Mouse (Mus musculus): ENCODE results near the gene Brca1. TPM values are rescaled to one million over a fixed set of nuclear protein-coding genes. Genes with fewer than 3 reads are reported as not detected.
"Not testable (repeated sequence)": the region's sequence is repeated elsewhere in the genome, so short reads cannot be mapped to it uniquely, and the experiment has no call there.

Gene Brca1
- total RNA-seq, 2 experiments from 2014 or later, result 1.3 to 3.2 TPM

- peak in 1 of 2 experiments; percentile 58 for DNase-seq (ENCODE audit: low spot score in 2 of 2)
These were observed 7.6 kb downstream of the Brca1 start for GRCm38 (mm10) chr11:101544132-101544531.

- DNase-seq (ENCODE audit: low spot score in 2 of 2), result no peak
These were observed 8.2 kb downstream of the Brca1 start for GRCm38 (mm10) chr11:101543533-101543932.

GRCm38 (mm10) chr11:101526686-101527085 lies 25.1 kb downstream of the Brca1 start:
- DNase-seq (ENCODE audit: low spot score in 2 of 2), result no peak

GRCm38 (mm10) chr11:101525936-101526595 lies 25.7 kb downstream of the Brca1 start:
- DNase-seq (ENCODE audit: low spot score in 2 of 2), result peak; percentile 78 to 94

GRCm38 (mm10) chr11:101525056-101525455 lies 26.7 kb downstream of the Brca1 start:
- peak in 1 of 2 experiments; percentile 43 for DNase-seq (ENCODE audit: low spot score in 2 of 2)

GRCm38 (mm10) chr11:101524446-101524845 lies 27.3 kb downstream of the Brca1 start:
- DNase-seq (ENCODE audit: low spot score in 2 of 2), result no peak

GRCm38 (mm10) chr11:101519364-101519763 lies 32.4 kb downstream of the Brca1 start:
- no peak for DNase-seq (ENCODE audit: low spot score in 2 of 2)

GRCm38 (mm10) chr11:101518937-101519336 lies 32.8 kb downstream of the Brca1 start:
- peak in 1 of 2 experiments; percentile 60 for DNase-seq (ENCODE audit: low spot score in 2 of 2)

GRCm38 (mm10) chr11:101507090-101507489 lies 44.7 kb downstream of the Brca1 start:
- DNase-seq (ENCODE audit: low spot score in 2 of 2), result no peak

GRCm38 (mm10) chr11:101506269-101506780 lies 45.4 kb downstream of the Brca1 start:
- DNase-seq (ENCODE audit: low spot score in 2 of 2), result peak in 1 of 2 experiments; percentile 71

GRCm38 (mm10) chr11:101486126-101486525 lies 65.6 kb downstream of the Brca1 start:
- DNase-seq (ENCODE audit: low spot score in 2 of 2), result no peak

- no peak for DNase-seq (ENCODE audit: low spot score in 2 of 2)
These were observed 66.2 kb downstream of the Brca1 start for GRCm38 (mm10) chr11:101485509-101486028.

- DNase-seq (ENCODE audit: low spot score in 2 of 2), result no peak
These were observed 66.9 kb downstream of the Brca1 start for GRCm38 (mm10) chr11:101484814-101485213.

GRCm38 (mm10) chr11:101484245-101484644 lies 67.5 kb downstream of the Brca1 start:
- no peak for DNase-seq (ENCODE audit: low spot score in 2 of 2)

GRCm38 (mm10) chr11:101483804-101484203 lies 68.0 kb downstream of the Brca1 start:
- DNase-seq (ENCODE audit: low spot score in 2 of 2), result no peak

- no peak for DNase-seq (ENCODE audit: low spot score in 2 of 2)
These were observed 70.8 kb downstream of the Brca1 start for GRCm38 (mm10) chr11:101480912-101481311.

GRCm38 (mm10) chr11:101479171-101479635 lies 72.6 kb downstream of the Brca1 start:
- peak in 1 of 2 experiments; percentile 60 for DNase-seq (ENCODE audit: low spot score in 2 of 2)

GRCm38 (mm10) chr11:101477552-101478211 lies 74.1 kb downstream of the Brca1 start:
- peak; percentile 37 to 86 for DNase-seq (ENCODE audit: low spot score in 2 of 2)

- no peak for DNase-seq (ENCODE audit: low spot score in 2 of 2)
These were observed 74.6 kb downstream of the Brca1 start for GRCm38 (mm10) chr11:101477194-101477551.

GRCm38 (mm10) chr11:101476361-101476760 lies 75.4 kb downstream of the Brca1 start:
- DNase-seq (ENCODE audit: low spot score in 2 of 2), result not testable (repeated sequence)

GRCm38 (mm10) chr11:101474298-101474697 lies 77.5 kb downstream of the Brca1 start:
- DNase-seq (ENCODE audit: low spot score in 2 of 2), result no peak

GRCm38 (mm10) chr11:101473686-101474085 lies 78.1 kb downstream of the Brca1 start:
- DNase-seq (ENCODE audit: low spot score in 2 of 2), result not testable (repeated sequence)

Measured in layer of hippocampus, postnatal 14 days (tissue).